Mouse (Mus musculus): ENCODE data around the gene Ccdc3. TPM values are rescaled to one million over a fixed set of nuclear protein-coding genes. Genes with fewer than 3 reads are reported as not detected.
"Not testable (repeated sequence)": the region's sequence is repeated elsewhere in the genome, so short reads cannot be mapped to it uniquely, and the experiment has no call there.

Ccdc3 gene
- 6.8 and 9.4 TPM in 2 replicates for polyA plus RNA-seq (2015; fragmentation: Nextera tagmentation; extraction: Ambion mirVana)

DNA sequence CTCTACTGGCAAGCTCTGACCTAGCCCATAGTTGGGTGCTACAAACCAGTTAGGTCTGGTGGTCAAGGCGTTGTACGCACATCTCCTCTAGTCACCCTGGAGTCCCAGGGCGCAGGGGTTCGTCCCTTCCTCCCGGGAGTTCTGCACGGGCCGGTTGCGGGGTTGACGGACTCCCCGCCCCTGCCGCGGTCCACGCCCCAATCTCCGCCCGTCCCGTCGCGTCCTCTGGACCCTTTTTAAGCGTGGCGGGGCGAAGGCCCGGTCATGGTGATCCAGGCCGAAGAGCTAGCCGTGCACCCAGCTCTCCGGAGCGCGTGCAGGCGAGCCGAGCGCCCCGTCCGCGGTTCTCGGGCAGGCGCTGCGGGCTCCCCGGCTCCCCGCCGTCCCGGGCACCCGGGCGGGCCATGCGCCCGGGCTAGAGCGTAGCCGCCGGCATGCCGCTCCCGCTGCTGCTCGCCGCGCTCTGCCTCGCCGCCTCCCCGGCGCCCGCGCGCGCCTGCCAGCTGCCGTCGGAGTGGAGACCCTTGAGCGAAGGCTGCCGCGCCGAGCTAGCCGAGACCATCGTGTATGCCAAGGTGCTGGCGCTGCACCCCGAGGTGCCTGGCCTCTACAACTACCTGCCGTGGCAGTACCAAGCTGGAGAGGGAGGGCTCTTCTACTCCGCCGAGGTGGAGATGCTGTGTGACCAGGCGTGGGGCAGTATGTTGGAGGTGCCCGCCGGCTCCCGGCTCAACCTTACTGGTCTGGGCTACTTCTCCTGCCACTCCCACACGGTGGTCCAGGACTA is at the start of gene Ccdc3:
Ccdc3 (plus strand) TSS at position 277 of the 787 bp plus-strand sequence.
- H3K36me3 ChIP-seq, result no peaks in the 10 kb centered on the region
- H3K4me2 ChIP-seq, result peak within 1 kb of the TSS; percentile 90
- WGBS, result under 1% methylated on average over 59 of the region's 78 CpGs
- H3K27ac ChIP-seq, result no peak within 1 kb of the TSS
- H3K9me3 ChIP-seq (replicated peaks), result no peaks in the 10 kb centered on the region
- ATAC-seq (replicated peaks; ENCODE audit: insufficient number of reproducible peaks, insufficient read depth, low FRiP score, low read depth), result peak; percentile 56
- peaks cover 43% of the 10 kb centered on the region for H3K27me3 ChIP-seq
- peak within 1 kb of the TSS; percentile 57 for H3K9ac ChIP-seq
- peaks cover 9% of the 10 kb centered on the region for H3K4me1 ChIP-seq (replicated peaks)
- peak within 1 kb of the TSS; percentile 56 for H3K4me3 ChIP-seq

- not testable (repeated sequence) for H3K4me2 ChIP-seq; H3K36me3 ChIP-seq; H3K4me1 ChIP-seq (replicated peaks); H3K27me3 ChIP-seq; ATAC-seq (replicated peaks; ENCODE audit: insufficient number of reproducible peaks, insufficient read depth, low FRiP score, low read depth); H3K9me3 ChIP-seq (replicated peaks); H3K9ac ChIP-seq; H3K4me3 ChIP-seq; H3K27ac ChIP-seq
- WGBS, result 67% methylated on average over 4 of the region's 4 CpGs
These were observed 47.2 kb upstream of the Ccdc3 start for GRCm38 (mm10) chr2:5090385-5090784.

DNA sequence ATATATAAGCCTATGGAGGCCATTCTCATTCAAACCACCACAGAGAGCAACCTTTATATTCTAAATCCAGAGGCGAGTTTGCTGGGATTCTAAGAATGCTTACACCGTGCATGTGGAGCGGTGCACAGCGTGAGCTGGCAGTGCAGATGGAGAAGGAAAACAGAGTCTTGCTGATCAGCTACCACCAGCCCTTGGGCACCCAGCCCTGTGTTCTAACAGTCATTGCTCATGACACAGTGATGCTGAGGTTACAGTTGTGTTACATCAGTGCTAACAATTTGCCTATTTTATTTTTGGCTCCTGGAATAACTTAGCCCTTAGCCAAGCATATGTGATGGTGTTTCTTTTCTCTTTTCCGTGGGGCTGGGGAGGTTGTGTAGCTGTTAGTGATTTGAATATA is 42.7 kb upstream of the Ccdc3 start:
- Histone ChIP-seq H3K9ac (no peak overlapping the region), H3K4me2 (no peak overlapping the region), H3K9me3 (replicated peaks) (no peaks in the 10 kb centered on the region), H3K4me3 (no peak overlapping the region), H3K36me3 (no peaks in the 10 kb centered on the region), H3K27ac (no peak overlapping the region), H3K4me1 (replicated peaks) (peaks cover 6% of the 10 kb centered on the region; the same call in 1 of the 2 replicates), H3K27me3 (peaks cover 3% of the 10 kb centered on the region; the same call in 1 of the 2 replicates)
- no peak for ATAC-seq (replicated peaks; ENCODE audit: insufficient number of reproducible peaks, insufficient read depth, low FRiP score, low read depth)
- WGBS, result 78% methylated on average over 5 of the region's 5 CpGs

DNA sequence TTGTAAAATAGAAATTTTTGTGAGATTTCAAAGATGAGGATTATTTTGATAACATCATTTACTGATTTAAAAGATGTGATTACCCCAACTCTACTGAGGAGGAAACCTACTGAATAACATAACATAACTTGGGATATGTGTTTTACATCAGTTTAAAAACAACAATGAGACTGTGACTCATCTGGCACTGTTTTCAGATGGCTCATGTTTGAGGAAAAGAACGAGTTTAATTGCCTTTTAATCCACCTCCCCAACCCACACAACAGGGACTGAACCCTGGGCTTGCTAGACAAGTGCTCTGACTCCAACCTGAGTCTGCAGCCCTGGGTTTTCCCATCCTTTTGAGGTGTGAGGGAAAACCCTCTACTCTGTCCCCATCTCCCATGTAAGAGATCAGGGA is 42.3 kb upstream of the Ccdc3 start:
- no peaks in the 10 kb centered on the region for H3K36me3 ChIP-seq
- 18% methylated on average over 1 of the region's 1 CpGs for WGBS
- no peak overlapping the region for H3K9ac ChIP-seq
- H3K27ac ChIP-seq, result no peak overlapping the region
- no peak for ATAC-seq (replicated peaks; ENCODE audit: insufficient number of reproducible peaks, insufficient read depth, low FRiP score, low read depth)
- peaks cover 6% of the 10 kb centered on the region; the same call in 1 of the 2 replicates for H3K4me1 ChIP-seq (replicated peaks)
- no peak overlapping the region for H3K4me3 ChIP-seq
- no peaks in the 10 kb centered on the region for H3K9me3 ChIP-seq (replicated peaks)
- no peak overlapping the region for H3K4me2 ChIP-seq
- H3K27me3 ChIP-seq, result peaks cover 3% of the 10 kb centered on the region; the same call in 1 of the 2 replicates

DNA sequence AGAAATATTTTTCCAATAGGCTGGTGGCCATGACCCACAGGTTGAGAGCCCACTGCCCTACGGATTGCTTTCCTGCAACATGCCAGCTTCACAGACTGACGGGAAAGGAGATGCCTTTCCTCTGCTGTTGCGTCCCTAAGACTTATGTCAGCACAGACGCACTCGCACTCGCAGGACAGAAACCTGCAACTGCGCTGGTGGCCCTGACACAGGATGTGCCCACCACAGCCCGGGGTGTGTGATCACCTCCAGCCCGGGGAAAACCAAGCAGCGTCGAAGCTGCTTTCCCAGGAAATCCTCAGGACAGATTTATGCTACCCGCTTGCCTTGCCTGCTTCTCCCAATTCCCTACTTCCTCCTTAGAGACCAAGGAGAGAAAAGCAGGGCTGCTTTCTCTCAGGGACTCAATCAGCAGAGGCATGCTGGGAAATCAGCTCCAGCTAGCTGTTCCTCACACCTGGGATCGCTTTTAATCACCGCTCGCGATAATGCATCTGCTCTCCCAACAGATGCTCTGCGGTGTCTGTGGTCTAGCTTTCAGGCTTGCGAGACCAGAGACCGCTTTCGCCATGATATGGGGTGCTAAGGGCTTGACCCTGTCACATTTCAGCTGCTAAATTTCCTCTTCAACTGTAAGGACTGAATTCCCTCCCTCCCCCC is 39.7 kb upstream of the Ccdc3 start:
- no peaks in the 10 kb centered on the region for H3K36me3 ChIP-seq
- WGBS, result 13% methylated on average over 20 of the region's 20 CpGs
- peaks cover 3% of the 10 kb centered on the region; the same call in 1 of the 2 replicates for H3K27me3 ChIP-seq
- H3K9me3 ChIP-seq (replicated peaks), result no peaks in the 10 kb centered on the region
- ATAC-seq (replicated peaks; ENCODE audit: insufficient number of reproducible peaks, insufficient read depth, low FRiP score, low read depth), result 0 out of 2 replicates have a peak, but pooled peaks have one; percentile 22
- H3K9ac ChIP-seq, result peak overlapping the region; percentile 20; the same call in 1 of the 2 replicates
- no peak overlapping the region for H3K27ac ChIP-seq
- H3K4me2 ChIP-seq, result peak overlapping the region; percentile 64
- H3K4me3 ChIP-seq, result peak overlapping the region; percentile 34
- H3K4me1 ChIP-seq (replicated peaks), result peaks cover 6% of the 10 kb centered on the region; the same call in 1 of the 2 replicates

DNA sequence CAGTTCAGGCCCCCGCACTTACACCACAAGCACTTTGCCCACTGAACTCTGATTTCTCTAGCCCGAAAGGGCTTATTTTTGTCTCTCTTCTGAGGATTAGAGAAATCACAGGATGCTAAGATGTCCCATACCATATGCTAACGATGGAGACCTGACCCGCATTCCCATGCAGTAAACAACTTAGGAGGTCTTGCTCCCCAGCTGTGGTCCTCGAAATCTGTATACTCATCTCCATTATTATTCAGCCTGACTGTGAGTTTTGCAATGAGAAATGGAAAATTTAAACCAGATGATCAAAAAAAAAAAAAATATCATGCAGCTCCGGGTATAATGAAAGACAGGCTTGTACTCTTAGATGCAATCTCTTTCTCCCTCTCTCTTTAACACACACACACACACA is 38.4 kb upstream of the Ccdc3 start:
- Histone ChIP-seq H3K36me3 (no peaks in the 10 kb centered on the region), H3K9me3 (replicated peaks) (no peaks in the 10 kb centered on the region), H3K4me1 (replicated peaks) (peaks cover 6% of the 10 kb centered on the region; the same call in 1 of the 2 replicates), H3K4me2 (no peak overlapping the region), H3K27me3 (peaks cover 3% of the 10 kb centered on the region; the same call in 1 of the 2 replicates), H3K27ac (no peak overlapping the region), H3K9ac (no peak overlapping the region), H3K4me3 (no peak overlapping the region)
- ATAC-seq (replicated peaks; ENCODE audit: insufficient number of reproducible peaks, insufficient read depth, low FRiP score, low read depth), result no peak
- 80% methylated on average over 6 of the region's 6 CpGs for WGBS

- H3K27me3 ChIP-seq, result peaks cover 3% of the 10 kb centered on the region; the same call in 1 of the 2 replicates
- no peaks in the 10 kb centered on the region for H3K36me3 ChIP-seq
- peaks cover 4% of the 10 kb centered on the region; the same call in 1 of the 2 replicates for H3K9me3 ChIP-seq (replicated peaks)
- H3K9ac ChIP-seq, result no peak overlapping the region
- no peak overlapping the region for H3K4me3 ChIP-seq
- H3K4me1 ChIP-seq (replicated peaks), result peaks cover 6% of the 10 kb centered on the region; the same call in 1 of the 2 replicates
- no peak overlapping the region for H3K27ac ChIP-seq
- no peak overlapping the region for H3K4me2 ChIP-seq
- WGBS, result 77% methylated on average over 10 of the region's 10 CpGs
- no peak for ATAC-seq (replicated peaks; ENCODE audit: insufficient number of reproducible peaks, insufficient read depth, low FRiP score, low read depth)
These were observed 35.8 kb upstream of the Ccdc3 start for GRCm38 (mm10) chr2:5101743-5102245.

DNA sequence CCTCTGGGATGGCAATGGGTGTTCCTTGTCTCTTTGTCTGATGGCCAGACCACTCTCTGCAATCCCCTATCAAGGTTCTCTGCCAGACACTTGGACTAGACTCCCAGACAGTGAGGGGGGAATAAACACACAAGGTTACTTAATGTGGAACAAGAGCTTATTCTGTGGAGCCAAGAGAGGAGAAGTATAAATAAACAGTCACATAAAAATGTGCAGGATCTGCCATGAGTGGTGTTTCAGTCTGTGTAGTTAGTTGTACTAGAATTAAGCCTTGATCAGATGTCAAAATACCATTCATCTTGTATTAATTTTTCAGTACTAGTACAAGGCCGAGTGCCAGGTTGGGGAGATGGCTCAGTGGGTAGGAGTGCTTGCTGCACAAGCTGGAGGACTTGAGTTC is 34.7 kb upstream of the Ccdc3 start:
- Histone ChIP-seq H3K9ac (no peak overlapping the region), H3K27ac (no peak overlapping the region), H3K4me2 (no peak overlapping the region), H3K36me3 (no peaks in the 10 kb centered on the region), H3K27me3 (peaks cover 3% of the 10 kb centered on the region; the same call in 1 of the 2 replicates), H3K4me3 (no peak overlapping the region), H3K9me3 (replicated peaks) (peaks cover 4% of the 10 kb centered on the region; the same call in 1 of the 2 replicates), H3K4me1 (replicated peaks) (peaks cover 3% of the 10 kb centered on the region; the same call in 1 of the 2 replicates)
- WGBS, result 48% methylated on average over 1 of the region's 1 CpGs
- no peak for ATAC-seq (replicated peaks; ENCODE audit: insufficient number of reproducible peaks, insufficient read depth, low FRiP score, low read depth)

DNA sequence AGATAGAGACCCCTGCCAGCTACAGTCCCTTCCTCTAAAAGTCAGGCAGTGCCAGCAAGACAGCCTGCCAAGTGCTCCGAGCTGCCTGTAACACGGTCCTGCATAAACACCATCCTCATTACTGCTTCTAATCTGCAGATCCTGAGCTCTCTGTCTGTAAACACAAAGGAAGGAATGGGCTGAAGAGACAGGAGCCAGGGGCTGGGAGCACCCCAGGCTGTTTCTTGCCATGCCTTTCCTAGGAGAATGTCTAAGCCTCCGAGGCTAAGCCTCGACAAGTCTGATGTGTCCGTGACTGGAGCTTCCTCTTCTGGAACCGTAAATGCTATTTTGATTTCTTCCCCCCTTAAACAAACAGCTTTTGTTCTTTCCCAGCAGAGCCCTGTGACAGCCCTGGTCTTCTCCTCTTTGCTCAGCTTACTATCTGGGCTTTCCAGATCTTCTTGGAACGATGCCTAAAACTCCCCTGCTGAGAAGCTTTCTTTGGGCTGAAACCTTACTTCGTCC is 24.7 kb upstream of the Ccdc3 start:
- Histone ChIP-seq H3K4me3 (no peak overlapping the region), H3K9me3 (replicated peaks) (no peaks in the 10 kb centered on the region), H3K36me3 (no peaks in the 10 kb centered on the region), H3K4me1 (replicated peaks) (peaks cover 10% of the 10 kb centered on the region), H3K9ac (no peak overlapping the region), H3K27ac (peak overlapping the region; percentile 73), H3K4me2 (no peak overlapping the region), H3K27me3 (no peaks in the 10 kb centered on the region)
- WGBS, result 18% methylated on average over 8 of the region's 8 CpGs
- ATAC-seq (replicated peaks; ENCODE audit: insufficient number of reproducible peaks, insufficient read depth, low FRiP score, low read depth), result peak; percentile 60; the same call in 1 of the 2 replicates

DNA sequence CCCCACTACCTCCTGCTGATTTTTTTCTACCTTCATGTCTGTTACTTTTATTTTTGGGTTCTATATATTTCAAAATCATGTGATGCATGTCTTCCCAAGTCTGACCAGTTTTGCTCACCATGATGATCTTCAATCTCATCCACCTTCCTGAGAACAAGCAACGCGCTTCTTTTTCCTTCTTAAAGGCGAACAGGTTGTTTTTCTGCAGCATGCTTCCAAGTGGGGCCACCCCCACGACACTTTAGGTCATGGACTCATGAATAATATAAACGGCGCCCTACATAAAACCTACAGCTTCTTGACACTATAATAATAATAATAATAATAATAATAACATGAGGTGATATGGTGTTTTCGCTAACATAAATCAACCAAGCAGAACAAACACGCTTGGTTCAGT is 23.2 kb upstream of the Ccdc3 start:
- H3K36me3 ChIP-seq, result no peaks in the 10 kb centered on the region
- ATAC-seq (replicated peaks; ENCODE audit: insufficient number of reproducible peaks, insufficient read depth, low FRiP score, low read depth), result no peak
- H3K4me2 ChIP-seq, result no peak overlapping the region
- no peak overlapping the region for H3K4me3 ChIP-seq
- peaks cover 10% of the 10 kb centered on the region for H3K4me1 ChIP-seq (replicated peaks)
- no peaks in the 10 kb centered on the region for H3K9me3 ChIP-seq (replicated peaks)
- H3K27me3 ChIP-seq, result no peaks in the 10 kb centered on the region
- no peak overlapping the region for H3K27ac ChIP-seq
- 92% methylated on average over 8 of the region's 8 CpGs for WGBS
- no peak overlapping the region for H3K9ac ChIP-seq

All from heart, embryonic 15.5 days (tissue).